Mouse (Mus musculus) kidney, adult 11 months (tissue): ENCODE results near the gene Tpcn2.
A peak's percentile ranks its signal among the peaks of the same experiment; 100 is the strongest.

Source experiments
- DNase-seq: peaks from one replicate; pipeline ENCODE4 v3.0.0; 2022

The Tpcn2 gene

DNA sequence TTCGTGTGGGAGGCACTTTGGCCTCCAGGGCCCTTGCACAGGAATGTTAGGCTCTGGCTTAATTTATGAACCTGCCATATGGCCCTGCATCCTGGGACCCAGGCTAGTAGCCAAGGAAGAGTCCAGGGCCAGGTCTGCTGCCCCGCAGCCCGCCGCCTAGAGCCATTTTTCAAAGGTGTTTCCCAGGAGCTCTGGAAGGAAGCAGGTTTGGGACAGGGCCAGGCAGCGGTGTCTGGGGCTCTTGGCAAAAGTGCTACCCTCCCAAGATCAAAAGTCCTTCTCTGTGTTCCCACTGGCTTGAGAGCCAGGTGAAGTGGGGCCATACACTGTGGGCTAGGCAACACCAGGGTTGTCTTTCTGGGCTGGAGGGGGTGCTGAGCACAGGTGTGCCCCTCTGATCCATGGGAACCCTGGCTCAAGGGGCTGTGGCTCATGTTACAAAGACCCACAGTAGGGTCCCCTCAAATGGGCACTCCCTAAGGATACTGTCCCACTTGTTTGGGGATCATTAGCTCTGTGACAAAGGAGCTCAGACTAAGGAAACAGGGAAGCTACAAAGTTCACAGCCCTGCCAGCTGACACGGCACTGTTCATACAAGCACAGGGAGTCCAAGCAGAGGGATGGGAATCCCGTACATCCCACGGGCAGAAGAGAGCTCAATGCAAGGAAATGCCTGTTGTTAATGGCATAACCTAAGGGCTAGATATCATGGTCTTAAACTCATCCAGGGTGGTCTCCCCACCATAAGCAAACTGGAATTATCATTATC is 43.9 kb downstream of the Tpcn2 start:
- DNase-seq: peak; percentile 81

DNA sequence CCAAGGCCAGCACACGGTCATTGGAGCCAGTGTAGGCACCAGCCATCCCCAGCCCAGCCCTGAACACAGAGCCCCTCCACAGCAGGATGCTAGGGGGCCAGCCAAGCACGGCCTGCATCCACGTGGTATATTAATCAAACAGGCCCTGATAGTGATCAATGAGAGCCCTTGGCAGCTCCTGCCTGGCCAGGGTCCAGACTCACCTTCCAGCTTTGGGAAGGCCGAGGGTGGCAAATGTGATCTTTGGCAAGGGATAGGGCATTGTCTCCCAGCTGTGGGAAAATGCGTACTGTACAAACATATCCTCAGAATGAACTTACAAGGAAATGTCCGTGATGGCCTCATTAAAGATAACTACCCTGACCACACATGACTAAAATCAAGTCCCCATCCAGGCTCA is 44.7 kb downstream of the Tpcn2 start:
- peak; percentile 49 for DNase-seq

DNA sequence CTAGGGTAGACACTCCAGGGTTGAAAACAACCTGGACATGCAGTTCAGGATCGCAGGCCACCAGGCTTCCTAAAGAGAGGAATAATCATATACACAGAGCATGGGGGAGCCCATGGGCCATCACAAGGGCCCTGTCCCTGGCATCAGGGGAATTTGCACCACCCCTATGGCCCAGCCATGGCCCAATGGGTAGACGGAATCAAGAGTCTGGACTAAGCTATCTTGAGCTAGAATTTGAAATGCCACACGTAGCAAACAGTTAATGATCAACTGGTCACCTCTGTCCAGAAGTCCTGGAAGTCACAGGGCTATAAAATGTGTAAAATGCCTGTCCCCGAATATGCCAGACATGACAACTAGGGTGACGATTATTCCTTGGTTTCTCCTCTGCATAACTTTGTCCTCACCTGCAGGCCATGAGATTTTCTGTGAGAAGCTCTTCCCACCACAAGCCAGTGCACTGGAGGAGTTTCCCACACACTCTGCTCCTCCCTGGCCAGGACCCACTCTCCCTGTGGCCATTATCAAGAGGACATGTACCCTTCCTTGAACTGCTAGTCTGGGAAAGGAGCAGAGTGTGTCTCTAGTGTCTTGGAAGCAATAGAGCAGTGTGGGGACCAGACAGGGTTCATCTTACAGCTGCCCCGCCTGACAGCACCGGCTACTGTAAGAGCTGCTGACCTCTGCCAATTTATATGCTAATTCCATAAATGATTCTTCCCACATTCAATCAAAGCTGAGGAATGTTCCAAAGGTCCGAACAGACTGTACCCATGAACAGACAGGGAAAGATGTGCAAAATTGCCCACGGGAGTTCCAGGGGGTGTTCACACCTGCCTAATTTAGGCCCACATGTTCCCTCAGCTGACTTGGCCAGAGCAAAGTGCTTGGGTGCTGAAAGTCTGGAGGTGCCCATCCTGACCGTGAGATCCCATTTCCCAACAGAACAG is 48.7 kb downstream of the Tpcn2 start:
- peak; percentile 88 for DNase-seq

DNA sequence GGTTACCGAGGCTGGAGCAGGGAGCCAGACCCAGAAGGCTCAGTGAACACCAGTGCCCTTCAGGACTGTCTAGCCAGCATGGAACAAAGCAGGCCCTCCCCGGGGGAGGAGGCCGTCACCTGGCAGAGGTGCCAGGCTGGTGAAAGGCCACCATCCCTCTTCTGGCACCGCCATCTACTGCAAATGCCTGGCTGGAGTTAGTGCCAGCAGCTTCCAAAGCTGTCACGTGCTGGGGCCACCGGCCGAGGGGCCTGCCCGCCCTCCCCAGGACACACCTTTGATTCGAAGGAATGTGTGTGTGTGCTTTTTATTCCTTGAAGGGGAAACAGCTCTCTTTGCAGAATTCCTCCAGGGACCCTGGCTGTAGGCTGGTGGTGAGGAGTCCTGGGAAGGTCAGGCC is 52.2 kb downstream of the Tpcn2 start:
- DNase-seq: peak; percentile 98

DNA sequence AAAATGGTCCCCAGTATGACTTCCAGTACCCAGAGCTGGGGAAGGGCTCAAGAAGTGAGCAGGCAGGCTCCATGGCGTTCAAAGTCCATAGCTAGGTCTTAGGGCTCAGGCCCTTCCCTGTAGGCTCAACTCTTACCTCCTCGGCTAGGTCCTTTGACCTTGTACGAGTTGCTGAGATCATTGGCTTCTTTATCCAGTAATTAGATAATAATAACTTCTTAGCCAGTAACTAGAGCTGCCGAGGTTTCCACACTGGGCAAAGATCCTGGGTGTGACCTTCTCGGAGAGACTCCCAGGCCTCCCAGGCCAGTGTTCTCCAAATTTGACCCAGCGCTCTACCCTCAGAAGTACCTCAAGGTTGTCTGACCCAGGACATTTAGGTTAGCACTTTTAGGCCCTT is 57.2 kb downstream of the Tpcn2 start:
- DNase-seq: peak; percentile 57

DNA sequence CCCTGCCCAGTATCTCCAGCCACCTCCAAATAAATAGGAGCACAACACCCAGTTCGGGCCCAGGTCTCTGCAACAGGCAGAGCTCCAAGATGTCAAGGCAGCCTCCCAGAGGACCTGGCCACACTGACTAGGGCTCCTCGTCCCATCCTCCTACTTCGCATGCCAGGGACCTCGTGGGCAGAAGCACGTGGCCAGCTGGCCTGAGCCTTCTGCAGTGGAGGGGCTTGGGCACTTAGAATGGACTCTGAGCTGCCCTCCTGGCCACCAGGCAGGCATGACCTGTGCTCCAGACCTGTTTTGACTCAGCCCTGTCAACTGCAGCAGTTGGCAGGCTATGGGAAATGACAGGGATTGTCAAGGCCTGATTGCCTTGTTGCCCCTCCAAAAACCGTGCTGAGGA is 58.2 kb downstream of the Tpcn2 start:
- peak; percentile 87 for DNase-seq

DNA sequence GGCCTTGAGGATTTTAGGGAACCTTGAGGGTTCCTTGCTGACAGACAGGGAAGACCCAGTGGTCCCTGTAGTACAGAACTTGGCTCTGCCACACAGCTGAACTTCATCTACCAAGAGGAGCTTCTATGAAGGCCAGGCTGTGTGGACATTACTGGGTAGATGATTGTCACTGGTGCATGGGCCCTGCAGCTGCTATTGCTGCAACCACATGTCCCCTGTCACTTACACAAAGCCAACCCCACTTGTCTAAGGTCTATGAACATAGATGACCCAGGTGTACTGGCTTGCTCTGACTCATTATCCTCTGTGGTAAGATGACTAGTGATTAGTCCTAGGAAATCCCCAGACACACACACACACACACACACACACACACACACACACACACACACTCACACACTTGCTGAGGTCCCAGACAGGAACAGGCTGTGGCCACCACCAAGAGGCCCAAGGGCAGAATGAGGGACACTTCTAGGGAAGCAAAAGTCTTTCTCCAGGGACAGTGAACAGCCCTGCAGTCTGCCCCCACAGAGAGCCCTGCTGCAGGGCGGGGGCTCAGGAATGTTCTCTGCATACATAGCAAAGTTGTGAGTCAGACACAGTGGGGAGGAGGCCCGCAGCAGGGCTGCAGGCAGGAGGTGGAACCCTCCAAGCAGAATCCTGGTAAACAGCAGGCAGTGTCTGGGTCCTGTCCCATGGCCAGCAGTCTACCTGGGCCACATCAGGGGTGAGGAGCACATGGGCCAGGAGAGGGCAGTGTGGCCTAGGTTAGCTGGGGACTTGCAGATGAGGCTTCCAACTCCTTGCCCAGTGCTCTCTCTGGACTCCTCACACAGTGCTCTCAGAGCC is 61.7 kb downstream of the Tpcn2 start:
- peak; percentile 80 for DNase-seq

DNA sequence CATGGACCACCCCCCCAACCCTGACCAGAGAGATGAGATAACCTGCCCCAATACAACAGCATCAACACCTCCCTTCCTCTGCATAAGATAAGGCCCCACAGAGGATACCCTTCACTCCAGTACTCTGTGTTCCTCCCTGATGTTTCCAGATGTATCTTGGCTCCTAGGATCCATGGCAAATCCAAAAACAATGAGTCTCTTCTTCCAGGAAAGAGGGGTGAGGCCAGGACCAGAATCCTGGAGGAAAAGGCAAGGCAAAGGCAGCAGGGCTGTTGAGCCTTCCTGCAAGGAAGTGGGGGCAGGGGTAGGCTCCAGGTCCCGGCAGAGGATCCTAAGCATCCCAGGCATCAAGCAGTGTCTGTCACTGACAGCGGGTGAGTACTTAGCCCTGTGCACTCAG is 62.5 kb downstream of the Tpcn2 start:
- no peak for DNase-seq

DNA sequence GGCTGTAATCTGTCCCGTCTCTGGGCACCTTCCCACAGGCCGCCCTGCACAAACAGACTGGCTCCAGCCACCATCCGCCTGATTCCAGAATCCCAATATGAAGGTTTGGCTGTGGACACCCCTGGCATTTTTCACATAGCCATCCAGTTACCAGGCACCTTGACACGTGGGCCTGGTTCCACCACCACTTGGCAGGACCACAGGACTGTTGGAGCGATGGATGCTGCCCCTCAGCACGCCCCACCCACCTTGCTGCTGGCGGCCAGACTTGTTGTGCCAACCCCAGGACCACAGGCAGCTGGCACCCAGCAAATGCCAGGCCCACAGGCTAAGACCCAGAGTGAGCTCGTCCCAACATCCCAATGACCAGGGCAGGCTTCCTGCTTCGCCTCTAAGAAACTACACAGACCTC is 64.4 kb downstream of the Tpcn2 start:
- DNase-seq: peak; percentile 74

DNA sequence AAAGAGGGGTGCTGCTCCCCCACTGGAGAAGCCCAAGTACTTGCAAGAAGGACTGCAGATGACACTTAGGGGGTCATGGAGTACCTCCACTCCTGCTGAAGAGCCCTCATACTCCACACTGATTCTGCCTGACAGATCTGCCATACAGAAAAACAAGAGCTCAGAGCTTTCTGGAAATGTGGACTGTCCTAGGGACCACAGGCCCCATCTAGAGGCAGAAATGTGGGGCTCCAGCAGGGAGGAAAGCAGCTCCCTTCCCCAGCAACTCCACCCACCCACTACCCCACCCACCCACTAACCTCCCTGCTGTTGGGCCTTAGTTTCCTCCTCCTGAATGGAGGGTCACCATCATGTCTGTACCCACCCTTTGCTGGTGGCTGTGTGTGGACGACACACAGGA is 67.2 kb downstream of the Tpcn2 start:
- no peak for DNase-seq

DNA sequence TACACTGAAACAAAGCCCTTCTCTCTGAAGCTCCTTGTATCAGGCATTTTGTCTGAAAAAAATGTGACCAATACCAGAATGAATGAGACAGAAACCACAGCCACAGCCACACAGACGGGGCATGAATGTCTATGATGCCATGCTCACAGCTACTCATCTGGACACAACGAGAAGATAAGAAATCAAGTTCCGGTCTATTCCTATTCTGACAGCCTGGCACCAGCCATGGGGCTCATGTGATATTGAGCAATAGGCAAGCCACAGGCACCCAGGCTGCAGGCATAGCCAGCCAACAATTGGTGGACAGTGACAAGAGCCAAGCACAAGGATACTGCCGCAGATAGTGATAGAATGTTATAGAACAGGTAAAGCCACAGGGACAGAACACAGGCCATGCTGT is 68.3 kb downstream of the Tpcn2 start:
- no peak for DNase-seq

DNA sequence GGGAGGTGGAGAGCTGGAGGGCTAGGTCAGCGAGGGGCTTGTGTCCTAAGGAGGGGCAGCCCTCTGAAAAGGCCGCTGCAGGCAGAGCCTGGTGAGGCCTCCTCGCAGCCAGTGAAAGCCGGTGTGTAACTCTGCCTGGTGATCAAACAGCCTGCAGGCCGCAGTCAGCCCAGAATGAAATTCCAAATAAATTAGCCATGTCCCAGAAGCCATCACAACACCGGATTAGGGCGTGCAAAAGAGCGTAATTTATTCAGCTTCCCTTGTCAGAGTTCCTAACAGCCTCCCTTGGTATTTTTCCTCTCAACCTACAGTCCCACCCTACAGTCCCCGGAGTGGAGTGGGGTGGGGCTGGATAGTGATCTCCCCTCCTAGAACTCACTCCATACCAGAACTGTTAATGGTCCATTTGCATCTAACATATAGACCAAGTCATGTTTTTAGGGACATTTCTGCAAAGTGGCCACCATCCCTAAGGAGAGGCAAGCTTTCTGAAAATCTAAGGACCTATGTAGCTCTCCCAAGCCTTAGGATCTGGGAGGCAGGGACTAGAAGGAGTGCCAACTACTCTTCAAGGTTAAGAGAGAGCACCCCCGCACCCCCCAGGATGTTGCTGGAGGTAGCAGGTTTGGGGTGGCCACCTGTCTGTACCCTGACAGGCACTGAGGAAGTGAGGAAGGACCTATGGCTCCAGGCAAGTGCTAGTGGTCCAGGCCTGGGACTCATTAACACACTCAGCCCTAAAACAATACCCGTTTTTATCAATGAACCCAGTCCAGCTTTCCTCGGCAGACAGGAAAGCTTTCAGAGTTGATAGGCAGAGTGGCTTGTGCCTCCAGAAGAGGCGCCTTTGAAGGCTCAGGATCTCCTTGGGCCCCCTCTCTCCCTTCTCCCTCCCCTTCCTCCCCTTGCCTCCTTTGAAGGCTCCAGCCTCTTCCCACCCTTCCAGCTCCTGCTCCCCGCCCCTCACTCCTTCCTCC is 71.8 kb downstream of the Tpcn2 start:
- DNase-seq: peak; percentile 40

DNA sequence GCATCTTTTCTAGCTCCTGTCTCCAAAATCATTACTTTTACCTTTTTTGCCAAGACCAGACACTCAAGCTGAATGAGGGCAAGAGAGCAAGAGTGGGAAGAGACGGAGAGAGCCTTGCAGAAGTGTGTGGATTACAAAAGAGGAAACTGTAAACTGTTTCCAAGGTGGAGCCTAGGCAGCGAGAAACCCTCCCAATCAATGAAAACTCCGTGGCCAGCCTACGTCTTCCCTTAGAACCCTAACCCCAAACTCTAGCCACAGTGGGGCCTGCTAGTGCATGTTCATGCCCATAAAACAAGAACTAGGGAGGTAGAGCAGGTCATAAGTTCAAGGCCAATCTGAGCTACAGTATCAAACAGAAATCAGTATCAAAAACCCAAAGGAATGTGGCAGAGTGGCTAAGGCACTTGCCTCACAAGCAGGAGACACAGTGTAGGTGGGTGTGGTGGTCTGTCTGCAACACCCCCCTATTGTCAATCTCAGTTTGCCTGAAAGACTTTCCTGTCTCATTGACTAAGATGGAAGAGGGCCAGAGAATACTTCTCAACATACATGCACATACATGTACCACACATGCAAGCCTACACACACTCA is 73.2 kb downstream of the Tpcn2 start:
- DNase-seq: no peak

DNA sequence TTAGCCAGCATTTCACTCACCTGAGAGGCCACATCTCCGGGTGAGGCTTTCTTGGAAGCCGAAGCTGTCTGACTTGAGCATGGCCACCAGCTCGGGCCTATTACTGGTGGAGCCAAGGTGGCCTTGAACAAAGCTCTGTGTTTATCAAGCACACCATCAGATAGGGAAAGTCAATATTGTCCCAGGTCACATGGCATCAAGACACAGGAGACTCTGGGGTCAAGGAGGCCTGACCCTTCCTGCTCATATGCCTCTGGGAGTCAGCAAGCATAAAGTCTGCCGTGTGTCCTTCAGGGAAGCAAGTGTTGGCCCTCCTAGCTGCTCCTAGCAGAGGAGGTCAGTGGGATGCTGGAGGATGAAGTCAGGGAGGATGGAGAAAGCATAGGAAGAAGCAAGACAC is 75.8 kb downstream of the Tpcn2 start, which contains the start of gene 1810010D01Rik:
Gene 1810010D01Rik (minus strand): TSS at position 114 of the 400 bp plus-strand sequence.
- no peak for DNase-seq

DNA sequence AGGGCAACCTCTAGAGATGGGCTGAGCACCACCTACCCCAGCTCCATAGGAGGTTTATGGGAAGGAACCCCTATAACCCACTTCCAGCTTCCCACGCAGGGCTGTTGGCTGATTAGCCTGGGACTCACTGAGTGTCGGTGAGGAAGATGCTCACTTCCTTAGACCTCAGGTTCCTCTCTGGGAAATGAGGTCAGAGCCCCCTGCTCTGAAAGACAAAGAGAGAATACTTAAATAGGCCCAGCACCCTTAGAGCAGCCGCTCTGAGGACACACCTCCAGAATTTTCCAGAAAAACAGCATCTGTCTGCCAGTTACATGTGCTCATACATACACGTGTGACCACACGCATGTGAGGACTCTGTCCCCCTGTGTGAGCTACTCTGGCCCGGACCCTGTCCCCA is 77.0 kb downstream of the Tpcn2 start:
- DNase-seq: no peak

DNA sequence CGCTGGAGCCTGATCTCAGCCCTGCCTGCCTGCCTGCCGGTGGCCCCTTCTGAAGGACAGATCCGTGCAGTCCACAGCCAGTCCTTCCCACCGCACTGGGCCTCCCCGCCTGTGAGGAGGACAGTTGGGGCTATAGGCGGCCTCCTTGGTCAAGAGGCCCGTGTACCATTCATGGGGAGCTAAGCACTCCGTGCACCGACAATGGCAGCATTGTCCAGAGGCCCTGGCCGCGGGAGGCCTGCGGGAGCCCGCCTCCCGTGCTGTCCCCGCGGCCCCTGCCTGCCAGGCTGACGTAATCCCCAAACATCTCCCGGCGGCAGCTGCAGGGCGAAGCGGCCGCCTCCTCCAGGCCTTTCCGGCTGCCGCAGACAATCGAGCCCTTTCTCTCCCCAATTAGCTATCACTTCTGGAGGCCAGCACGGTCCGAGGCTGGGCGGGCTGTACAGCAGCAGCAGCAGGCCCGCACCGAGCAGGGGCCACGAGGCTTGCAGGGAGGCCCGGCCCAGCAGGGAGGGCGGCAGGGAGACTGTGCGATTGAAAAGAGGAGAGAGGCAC is 77.7 kb downstream of the Tpcn2 start:
- DNase-seq: peak; percentile 44

DNA sequence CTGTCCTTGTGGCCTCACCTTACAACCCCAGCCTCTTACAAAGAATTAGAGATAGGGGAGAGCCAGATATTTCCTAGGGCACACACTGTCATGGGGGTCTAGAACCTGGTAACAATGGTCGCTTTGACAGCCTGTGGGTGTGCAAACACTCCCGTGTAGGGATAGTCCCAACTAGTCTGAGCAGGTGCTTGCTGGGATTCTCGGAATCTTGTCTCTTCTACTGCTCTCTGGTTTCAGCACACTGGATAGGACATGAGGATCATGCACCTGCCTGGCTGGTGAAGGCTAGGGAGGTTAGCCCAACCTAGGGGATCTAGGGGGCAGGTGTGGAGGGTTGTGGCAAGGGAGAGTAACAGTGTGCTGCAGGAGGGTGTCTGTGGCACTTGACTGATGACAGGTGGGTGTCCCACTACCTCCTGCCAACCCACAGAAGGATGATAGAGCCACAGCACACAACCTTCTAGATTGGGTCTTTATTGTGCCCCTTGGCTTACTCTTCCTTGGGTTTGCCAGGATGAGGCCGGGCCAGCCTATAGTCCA is 78.4 kb downstream of the Tpcn2 start:
- no peak for DNase-seq

DNA sequence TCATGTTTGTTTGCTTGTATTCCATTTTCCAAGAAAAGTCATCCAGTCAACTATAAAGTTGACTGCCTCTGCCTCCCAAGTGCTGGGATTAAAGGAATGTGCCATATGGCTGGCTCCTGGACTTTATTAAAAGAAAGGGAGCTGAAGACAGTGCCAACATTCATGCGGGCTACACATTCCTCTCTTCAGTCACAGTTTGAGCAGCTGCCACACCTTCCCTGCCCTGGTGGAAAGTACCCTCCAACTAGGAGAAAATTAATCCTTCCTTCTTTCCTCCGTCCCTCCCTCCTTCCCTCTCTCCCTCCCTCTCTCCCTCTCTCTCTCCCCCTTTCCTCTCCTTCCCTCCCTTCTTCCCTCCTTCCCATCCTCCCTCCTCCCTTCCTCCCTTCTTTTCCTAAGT is 84.1 kb downstream of the Tpcn2 start:
- no peak for DNase-seq

DNA sequence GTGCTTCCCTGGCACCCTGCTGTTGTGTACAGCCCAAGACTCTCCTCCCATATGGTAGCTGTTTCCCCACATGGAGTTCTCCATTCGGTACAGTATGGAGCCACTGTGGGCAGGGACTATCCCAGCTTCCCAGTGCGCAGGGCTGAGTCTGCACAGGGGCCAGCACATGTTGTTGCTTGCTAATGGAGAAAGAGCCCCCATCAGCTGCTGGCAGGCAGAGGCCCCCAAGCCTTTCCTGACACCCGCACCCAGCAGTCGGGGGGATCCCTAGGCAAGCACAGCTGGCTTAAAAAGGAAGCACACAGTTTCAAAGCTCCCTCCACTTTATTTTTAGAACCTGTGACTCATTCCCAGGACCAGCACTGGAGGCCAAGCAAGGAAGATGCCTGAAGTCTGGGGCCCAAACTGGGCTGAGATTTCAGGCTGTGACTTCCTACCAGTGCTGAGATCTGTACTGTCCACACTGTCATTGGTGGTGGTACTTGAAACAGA is 85.5 kb downstream of the Tpcn2 start:
- no peak for DNase-seq

DNA sequence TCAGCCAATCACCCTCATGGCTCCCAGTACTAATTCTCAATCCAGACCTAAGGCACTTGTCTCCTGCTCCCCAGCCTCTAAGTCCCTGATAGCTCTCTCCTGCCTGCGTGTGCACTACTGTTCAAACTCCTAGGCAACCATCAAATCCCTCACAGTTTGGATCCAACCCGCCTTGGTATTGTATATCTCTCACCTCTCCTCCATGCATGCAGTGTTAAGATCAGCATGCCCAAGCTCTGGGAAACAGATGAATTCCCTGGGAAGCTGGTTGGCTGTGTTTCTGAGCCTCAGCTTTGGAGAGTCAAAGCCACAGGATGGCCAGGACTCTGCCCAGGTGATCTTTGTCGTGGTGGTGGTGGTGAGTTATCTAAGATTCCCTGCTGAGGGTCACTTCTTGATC is 86.1 kb downstream of the Tpcn2 start:
- no peak for DNase-seq

DNA sequence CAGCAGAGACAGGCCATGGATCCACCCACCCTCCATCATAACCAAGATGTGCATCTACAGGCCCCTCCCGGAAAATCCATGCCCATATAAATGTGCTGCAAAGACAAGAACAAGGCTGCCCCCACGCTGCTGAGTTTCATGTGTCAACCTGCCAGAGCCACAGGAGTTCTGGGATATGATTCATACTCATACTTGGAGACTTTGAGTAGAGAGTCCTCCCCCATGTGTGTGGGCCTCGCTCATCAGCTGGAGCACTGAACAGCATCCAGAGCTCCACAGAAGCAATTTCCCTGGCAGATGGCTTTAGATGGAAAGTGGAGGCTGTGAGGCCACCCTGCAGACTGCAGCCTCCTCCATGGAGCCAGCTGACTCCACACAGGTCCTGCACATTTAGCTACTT is 86.8 kb downstream of the Tpcn2 start:
- no peak for DNase-seq
